Mouse (Mus musculus): ENCODE measurements around the gene Spata31d1d. TPM values are rescaled to one million over a fixed set of nuclear protein-coding genes. Genes with fewer than 3 reads are reported as not detected.
"Not testable (repeated sequence)": the region's sequence is repeated elsewhere in the genome, so short reads cannot be mapped to it uniquely, and the experiment has no call there.

The Spata31d1d gene
- polyA plus RNA-seq, 1 experiment from 2014 or later: not detected

GRCm38 (mm10) chr13:59746711-59747110 is 15.2 kb upstream of the Spata31d1d start, which contains the start of gene 1700014D04Rik:
TSS of gene 1700014D04Rik (minus strand) at chr13:59746752.
- Histone ChIP-seq H3K9me3 (no peaks in the 10 kb centered on the region), H3K27me3 (ENCODE audit: insufficient read depth, poor library complexity, severe bottlenecking) (no peaks in the 10 kb centered on the region), H3K4me3 (no peak within 1 kb of the TSS), H3K36me3 (no peaks in the 10 kb centered on the region), H3K27ac (no peak within 1 kb of the TSS), H3K4me1 (peaks cover 12% of the 10 kb centered on the region)
- WGBS: 83% methylated on average over 9 of the region's 9 CpGs
- no peak for DNase-seq (ENCODE audit: low spot score)

DNA sequence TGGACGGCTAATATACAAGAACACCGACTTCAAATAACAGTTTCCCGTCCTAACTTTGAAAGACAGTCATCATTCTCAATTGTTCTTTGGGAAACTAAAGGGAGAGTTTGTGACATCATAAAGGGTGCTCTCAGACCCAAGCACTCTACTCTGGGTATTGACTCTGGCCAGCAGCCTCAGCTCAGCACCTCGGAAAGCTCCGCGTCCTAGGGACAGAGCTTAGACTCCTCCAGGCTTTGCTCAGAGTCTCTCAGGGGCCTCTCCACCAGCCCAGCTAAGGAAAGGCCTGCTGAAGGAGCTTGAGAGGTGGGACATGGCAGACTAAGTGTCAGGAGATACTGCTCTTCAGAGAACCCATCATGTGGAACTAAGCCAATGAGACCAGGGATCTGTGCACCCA is 14.6 kb upstream of the Spata31d1d start:
- no peaks in the 10 kb centered on the region for H3K27me3 ChIP-seq (ENCODE audit: insufficient read depth, poor library complexity, severe bottlenecking)
- no peak for DNase-seq (ENCODE audit: low spot score)
- 63% methylated on average over 6 of the region's 6 CpGs for WGBS
- no peak overlapping the region for H3K4me3 ChIP-seq
- H3K36me3 ChIP-seq: no peaks in the 10 kb centered on the region
- no peak overlapping the region for H3K27ac ChIP-seq
- H3K9me3 ChIP-seq: no peaks in the 10 kb centered on the region
- H3K4me1 ChIP-seq: peaks cover 12% of the 10 kb centered on the region

- H3K9me3 ChIP-seq: no peaks in the 10 kb centered on the region
- H3K36me3 ChIP-seq: no peaks in the 10 kb centered on the region
- no peaks in the 10 kb centered on the region for H3K27me3 ChIP-seq (ENCODE audit: insufficient read depth, poor library complexity, severe bottlenecking)
- H3K4me3 ChIP-seq: no peak overlapping the region
- no peak for DNase-seq (ENCODE audit: low spot score)
- H3K27ac ChIP-seq: no peak overlapping the region
- peaks cover 6% of the 10 kb centered on the region; the same call in 1 of the 2 replicates for H3K4me1 ChIP-seq
- 83% methylated on average over 6 of the region's 6 CpGs for WGBS
Measured at GRCm38 (mm10) chr13:59745462-59745861, 13.9 kb upstream of the Spata31d1d start.

GRCm38 (mm10) chr13:59741697-59742096 is 10.1 kb upstream of the Spata31d1d start:
- Histone ChIP-seq H3K9me3 (no peaks in the 10 kb centered on the region), H3K27me3 (ENCODE audit: insufficient read depth, poor library complexity, severe bottlenecking) (no peaks in the 10 kb centered on the region), H3K36me3 (no peaks in the 10 kb centered on the region), H3K4me3 (no peak overlapping the region), H3K4me1 (no peaks in the 10 kb centered on the region), H3K27ac (no peak overlapping the region)
- 73% methylated on average over 10 of the region's 10 CpGs for WGBS
- no peak for DNase-seq (ENCODE audit: low spot score)

- Histone ChIP-seq H3K4me1 (no peaks in the 10 kb centered on the region), H3K27ac (no peak overlapping the region), H3K36me3 (no peaks in the 10 kb centered on the region), H3K4me3 (no peak overlapping the region), H3K9me3 (no peaks in the 10 kb centered on the region), H3K27me3 (ENCODE audit: insufficient read depth, poor library complexity, severe bottlenecking) (no peaks in the 10 kb centered on the region)
- 84% methylated on average over 11 of the region's 11 CpGs for WGBS
- DNase-seq (ENCODE audit: low spot score): no peak
Measured at GRCm38 (mm10) chr13:59741096-59741495, 9.5 kb upstream of the Spata31d1d start.

DNA sequence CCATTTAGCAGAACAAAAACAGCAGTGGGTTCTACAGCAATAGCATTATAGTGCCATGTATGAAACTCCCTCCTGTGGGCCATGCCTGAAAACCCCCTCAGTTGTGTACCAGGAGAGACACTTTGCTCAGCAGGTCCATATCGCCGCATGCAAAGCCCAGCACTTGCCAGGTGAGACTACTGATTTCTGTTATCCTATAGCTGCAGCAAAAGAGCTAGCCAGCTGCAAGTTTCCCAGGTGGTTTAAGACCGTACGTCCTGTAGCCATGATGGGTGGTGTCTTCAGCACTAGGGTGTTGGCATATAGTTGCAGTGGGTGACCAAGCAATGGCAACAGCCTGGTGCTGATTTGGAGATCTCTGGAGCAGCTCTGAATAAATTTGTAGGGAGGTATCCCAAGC is 7.8 kb upstream of the Spata31d1d start:
- Histone ChIP-seq H3K36me3 (no peaks in the 10 kb centered on the region), H3K4me3 (no peak overlapping the region), H3K4me1 (0 out of 2 replicates have a peak, but pooled peaks cover 3% of the 10 kb centered on the region), H3K9me3 (no peaks in the 10 kb centered on the region), H3K27me3 (ENCODE audit: insufficient read depth, poor library complexity, severe bottlenecking) (no peaks in the 10 kb centered on the region), H3K27ac (no peak overlapping the region)
- 77% methylated on average over 4 of the region's 4 CpGs for WGBS
- no peak for DNase-seq (ENCODE audit: low spot score)

DNA sequence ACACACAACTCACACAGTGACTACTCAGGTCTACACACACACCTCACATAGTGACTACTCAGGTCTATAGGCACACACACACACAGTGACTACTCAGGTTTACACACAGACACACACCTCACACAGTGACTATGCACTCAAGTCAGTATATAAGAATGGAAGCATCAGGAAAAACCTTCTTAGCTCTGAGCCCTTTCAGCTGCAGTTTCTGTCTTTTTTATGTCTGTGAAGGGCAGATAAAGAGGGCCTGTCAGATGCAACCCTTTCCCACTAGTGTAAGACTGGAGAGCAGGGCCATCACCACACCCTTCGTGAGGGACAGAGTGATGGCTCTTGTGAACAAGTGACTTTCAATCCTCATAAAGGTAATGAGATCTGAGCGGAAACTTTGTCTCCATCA is 6.9 kb upstream of the Spata31d1d start:
- 68% methylated on average over 2 of the region's 2 CpGs for WGBS
- no peaks in the 10 kb centered on the region for H3K36me3 ChIP-seq
- 0 out of 2 replicates have a peak, but pooled peaks cover 3% of the 10 kb centered on the region for H3K4me1 ChIP-seq
- H3K9me3 ChIP-seq: no peaks in the 10 kb centered on the region
- no peak for DNase-seq (ENCODE audit: low spot score)
- H3K27me3 ChIP-seq (ENCODE audit: insufficient read depth, poor library complexity, severe bottlenecking): no peaks in the 10 kb centered on the region
- 0 out of 2 replicates have a peak overlapping the region, but pooled peaks have one; percentile 18 for H3K27ac ChIP-seq
- H3K4me3 ChIP-seq: no peak overlapping the region

DNA sequence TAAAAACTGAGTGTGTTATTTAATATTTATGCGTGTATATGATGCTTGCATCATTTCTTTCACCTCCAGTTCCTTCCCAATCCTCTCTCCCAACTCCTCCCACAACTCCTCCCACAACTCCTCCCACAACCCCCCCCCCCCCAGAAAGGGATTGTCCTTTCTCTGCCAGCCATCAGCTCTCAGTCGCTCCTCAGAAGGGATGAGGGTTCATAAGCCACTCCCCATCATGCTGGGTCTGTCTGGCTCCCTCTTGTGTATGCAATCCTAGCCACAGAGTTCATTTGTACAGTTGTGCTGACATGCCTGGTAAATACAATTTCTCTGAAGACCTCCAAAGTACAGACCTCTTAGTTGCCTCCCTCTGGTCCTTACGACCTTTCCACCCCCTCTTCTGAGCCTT is 3.6 kb upstream of the Spata31d1d start:
- WGBS: 31% methylated on average over 3 of the region's 3 CpGs
- Histone ChIP-seq H3K27me3 (ENCODE audit: insufficient read depth, poor library complexity, severe bottlenecking) (0 out of 2 replicates have a peak, but pooled peaks cover 3% of the 10 kb centered on the region), H3K27ac (no peak overlapping the region; the same call in 1 of the 2 replicates), H3K36me3 (no peaks in the 10 kb centered on the region), H3K4me3 (no peak overlapping the region), H3K4me1 (peaks cover 6% of the 10 kb centered on the region; the same call in 1 of the 2 replicates), H3K9me3 (no peaks in the 10 kb centered on the region)
- DNase-seq (ENCODE audit: low spot score): peak; percentile 82

DNA sequence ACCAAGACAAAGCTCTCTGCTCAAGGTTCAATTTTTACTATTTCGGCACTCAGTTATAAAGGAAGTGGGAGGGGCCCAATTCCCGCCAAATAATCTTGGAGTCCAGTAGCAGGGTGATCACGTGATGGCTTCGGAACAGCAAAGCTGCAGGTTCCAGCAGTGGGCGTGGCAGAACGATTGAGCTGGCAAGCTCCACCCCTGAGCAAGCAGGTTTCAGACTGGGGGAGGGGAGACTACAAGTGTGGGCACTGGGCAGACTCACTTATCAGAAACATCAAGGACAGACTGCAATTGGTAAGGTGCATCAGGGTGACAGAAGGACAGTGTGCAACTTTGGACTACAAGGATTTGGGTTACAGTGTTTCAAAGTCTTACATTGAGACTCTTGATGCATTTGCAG is 2.8 kb upstream of the Spata31d1d start:
- not testable (repeated sequence) for H3K4me3 ChIP-seq; H3K4me1 ChIP-seq; H3K9me3 ChIP-seq; DNase-seq (ENCODE audit: low spot score); H3K27me3 ChIP-seq (ENCODE audit: insufficient read depth, poor library complexity, severe bottlenecking); H3K27ac ChIP-seq; H3K36me3 ChIP-seq
- 35% methylated on average over 6 of the region's 6 CpGs for WGBS

DNA sequence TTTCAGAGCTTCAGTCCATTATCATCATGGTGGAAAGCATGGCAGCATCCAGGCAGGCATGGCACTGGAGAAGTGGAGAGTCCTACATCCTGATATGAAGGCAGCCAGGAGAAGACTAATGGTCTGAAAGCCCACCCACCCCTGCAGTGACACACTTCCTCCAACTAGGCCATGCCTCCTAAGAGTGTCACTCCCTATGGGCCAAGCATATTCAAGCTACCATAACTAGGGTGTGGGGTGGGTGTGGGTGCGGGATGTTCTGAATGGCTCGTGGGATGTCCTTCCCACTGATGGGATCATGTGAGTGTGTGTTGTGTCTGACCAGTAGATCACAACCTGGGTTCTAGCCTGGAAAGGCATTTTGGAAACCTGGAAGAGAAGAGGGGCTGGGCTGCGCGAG is 2.4 kb upstream of the Spata31d1d start:
- no peak overlapping the region for H3K27ac ChIP-seq
- DNase-seq (ENCODE audit: low spot score): no peak
- no peaks in the 10 kb centered on the region for H3K36me3 ChIP-seq
- peaks cover 14% of the 10 kb centered on the region; the same call in 1 of the 2 replicates for H3K27me3 ChIP-seq (ENCODE audit: insufficient read depth, poor library complexity, severe bottlenecking)
- H3K9me3 ChIP-seq: no peaks in the 10 kb centered on the region
- WGBS: 73% methylated on average over 4 of the region's 4 CpGs
- H3K4me1 ChIP-seq: peaks cover 6% of the 10 kb centered on the region; the same call in 1 of the 2 replicates
- no peak overlapping the region for H3K4me3 ChIP-seq

GRCm38 (mm10) chr13:59728378-59729093 is 3.0 kb downstream of the Spata31d1d start:
- peaks cover 48% of the 10 kb centered on the region for H3K27me3 ChIP-seq (ENCODE audit: insufficient read depth, poor library complexity, severe bottlenecking)
- no peak overlapping the region for H3K4me3 ChIP-seq
- H3K27ac ChIP-seq: peak overlapping the region; percentile 69
- H3K4me1 ChIP-seq: peaks cover 26% of the 10 kb centered on the region
- no peaks in the 10 kb centered on the region for H3K9me3 ChIP-seq
- no peaks in the 10 kb centered on the region for H3K36me3 ChIP-seq
- WGBS: 18% methylated on average over 7 of the region's 7 CpGs
- DNase-seq (ENCODE audit: low spot score): peak; percentile 91

GRCm38 (mm10) chr13:59726139-59726867 is 5.2 kb downstream of the Spata31d1d start:
- Histone ChIP-seq H3K9me3 (no peaks in the 10 kb centered on the region), H3K4me1 (peaks cover 23% of the 10 kb centered on the region), H3K36me3 (no peaks in the 10 kb centered on the region), H3K27me3 (ENCODE audit: insufficient read depth, poor library complexity, severe bottlenecking) (peaks cover 48% of the 10 kb centered on the region), H3K4me3 (peak overlapping the region; percentile 46), H3K27ac (peak overlapping the region; percentile 60; the same call in 1 of the 2 replicates)
- 23% methylated on average over 29 of the region's 29 CpGs for WGBS
- DNase-seq (ENCODE audit: low spot score): no peak

- not testable (repeated sequence) for H3K27ac ChIP-seq; H3K4me3 ChIP-seq; DNase-seq (ENCODE audit: low spot score); H3K36me3 ChIP-seq; H3K9me3 ChIP-seq
- Histone ChIP-seq H3K4me1 (peaks cover 19% of the 10 kb centered on the region), H3K27me3 (ENCODE audit: insufficient read depth, poor library complexity, severe bottlenecking) (peaks cover 25% of the 10 kb centered on the region)
- WGBS: 80% methylated on average over 1 of the region's 1 CpGs
Measured at GRCm38 (mm10) chr13:59722089-59722488, 9.5 kb downstream of the Spata31d1d start.
